Mouse (Mus musculus) heart, adult 2 months (tissue): ENCODE data around the gene Cyth4. TPM values are rescaled to one million over a fixed set of nuclear protein-coding genes. Genes with fewer than 3 reads are reported as not detected.
A peak's percentile ranks its signal among the peaks of the same experiment; 100 is the strongest.

Source experiments
- DNase-seq, 2 experiments: peaks; one replicate each; pipeline ENCODE4 v3.0.0; 2021
- H3K27ac ChIP-seq: fragments of 200-600 bp; 2 replicates; pipeline ENCODE4 v1.8.1; 2022
- H3K27me3 ChIP-seq: fragments of 200-500 bp; 2 replicates; pipeline ENCODE4 v1.6.1; 2012; ENCODE audit warnings: mild to moderate bottlenecking, low read length, inconsistent platforms, mixed read lengths; ENCODE audit not compliant: control insufficient read depth, insufficient read depth
- H3K36me3 ChIP-seq: fragments of 200-500 bp; 2 replicates; pipeline ENCODE4 v1.6.1; 2012; ENCODE audit warnings: low read length, inconsistent platforms; ENCODE audit not compliant: control insufficient read depth, insufficient read depth
- H3K4me1 ChIP-seq: fragments of 200-500 bp; 2 replicates; pipeline ENCODE4 v1.6.1; 2011; ENCODE audit warnings: low read length; ENCODE audit not compliant: control insufficient read depth, insufficient read depth
- H3K4me3 ChIP-seq: fragments of 200-600 bp; 2 replicates; pipeline ENCODE4 v1.8.1; 2022
- H3K79me2 ChIP-seq: fragments of 200-500 bp; replicated peaks from 2 replicates; pipeline ENCODE4 v1.6.1; 2012; ENCODE audit warnings: mild to moderate bottlenecking, inconsistent platforms, low read length, moderate library complexity, mixed read lengths; ENCODE audit not compliant: control insufficient read depth, insufficient read depth
- H3K9ac ChIP-seq: fragments of 200-500 bp; 2 replicates; pipeline ENCODE4 v1.6.1; 2012; ENCODE audit warnings: low read depth, mild to moderate bottlenecking, control low read depth, inconsistent platforms, low read length, mixed read lengths
- CTCF ChIP-seq: fragments of 200-600 bp; IDR thresholded peaks from 2 replicates; pipeline ENCODE4 v1.8.1; 2022; ENCODE audit warnings: antibody characterized with exemption, mild to moderate bottlenecking, moderate library complexity
- EP300 ChIP-seq: fragments of 200-500 bp; IDR thresholded peaks from 2 replicates; pipeline ENCODE4 v1.6.1; 2011; ENCODE audit warnings: low read depth, low read length, control low read depth; ENCODE audit not compliant: insufficient read depth
- POLR2A ChIP-seq: fragments of 200-500 bp; IDR thresholded peaks from 2 replicates; pipeline ENCODE4 v1.6.1; 2011; ENCODE audit warnings: mild to moderate bottlenecking, low read depth, low read length, control low read depth; ENCODE audit not compliant: insufficient read depth
- WGBS: fragments of 180-500 bp; shearing (Covaris S2); methylation state at CpG from one replicate; pipeline ENCODE4 v1.1.7; 2018; 5-methylcytosine and 5-hydroxymethylcytosine counted together
- intact Hi-C: fragments of 180-260 bp; cut with DNase I; formaldehyde crosslinking; loops from one replicate; pipeline ENCODE4 v1.15.1; 2025
- polyA plus RNA-seq: library from polyadenylated mRNA; depleted of rRNA; stranded (reverse); fragments of >200 nt; gene quantifications from 2 replicates; pipeline ENCODE4 v1.2.3, GENCODE M21; 2012
- total RNA-seq, 2 experiments: library from RNA; stranded (reverse); gene quantifications; 2 replicates each; pipeline ENCODE4 v1.2.3; 2021

Cyth4 gene
- total and polyA plus RNA-seq, 3 experiments = 6.1 to 12.8 (median 6.7) TPM

GRCm38 (mm10) chr15:78567608-78568120, 29.2 kb upstream of the Cyth4 start:
- Histone ChIP-seq H3K79me2 (no peaks in the 10 kb centered on the region), H3K27ac (no peak overlapping the region), H3K4me3 (no peak overlapping the region), H3K4me1 (no peaks in the 10 kb centered on the region), H3K27me3 (no peaks in the 10 kb centered on the region), H3K36me3 (no peaks in the 10 kb centered on the region), H3K9ac (no peak overlapping the region)
- DNase-seq = no peak
- intact Hi-C loops = no loop called here
- WGBS = 74% methylated on average over 9 of the region's 9 CpGs
- TF ChIP-seq POLR2A (no peak), CTCF (no peak), EP300 (no peak)

DNA sequence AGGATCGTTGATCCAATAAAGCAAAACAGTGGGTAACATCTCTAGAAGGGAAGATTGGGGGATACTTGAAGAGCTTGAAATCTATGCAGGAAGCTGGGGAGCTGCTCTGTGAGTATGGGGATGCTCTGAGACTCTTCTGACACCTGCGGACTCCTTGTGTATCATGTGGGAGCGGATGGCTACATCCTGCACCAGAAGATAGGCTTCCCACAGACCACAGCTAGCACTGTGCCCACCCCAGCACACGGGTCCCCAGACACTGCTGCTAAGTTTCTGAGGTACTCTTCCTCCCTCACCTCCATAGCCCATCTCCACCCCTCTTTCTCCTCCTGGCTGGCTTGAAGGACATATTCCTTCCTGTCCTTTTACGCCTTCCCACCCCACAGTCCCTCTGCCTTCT, 26.7 kb upstream of the Cyth4 start:
- TF ChIP-seq CTCF (no peak), EP300 (no peak), POLR2A (no peak)
- no peak overlapping the region for H3K9ac ChIP-seq
- DNase-seq = no peak
- WGBS = 98% methylated on average over 5 of the region's 5 CpGs
- H3K4me3 ChIP-seq = no peak overlapping the region
- no peak overlapping the region for H3K27ac ChIP-seq
- H3K36me3 ChIP-seq = no peaks in the 10 kb centered on the region
- no peaks in the 10 kb centered on the region for H3K4me1 ChIP-seq
- intact Hi-C loops = no loop called here
- H3K79me2 ChIP-seq = no peaks in the 10 kb centered on the region
- no peaks in the 10 kb centered on the region for H3K27me3 ChIP-seq

- H3K36me3 ChIP-seq = no peaks in the 10 kb centered on the region
- no peak overlapping the region for H3K4me3 ChIP-seq
- no peaks in the 10 kb centered on the region for H3K79me2 ChIP-seq
- H3K4me1 ChIP-seq = no peaks in the 10 kb centered on the region
- H3K27ac ChIP-seq = no peak overlapping the region
- intact Hi-C loops = no loop called here
- H3K27me3 ChIP-seq = no peaks in the 10 kb centered on the region
- peak; percentile 44 to 70 for DNase-seq
- 22% methylated on average over 16 of the region's 16 CpGs for WGBS
- H3K9ac ChIP-seq = no peak overlapping the region
- no peak for TF ChIP-seq POLR2A
- no peak for TF ChIP-seq EP300
- no peak for TF ChIP-seq CTCF
Measured at GRCm38 (mm10) chr15:78571554-78572269, 25.1 kb upstream of the Cyth4 start.

GRCm38 (mm10) chr15:78572270-78572600, 24.6 kb upstream of the Cyth4 start:
- Histone ChIP-seq H3K36me3 (no peaks in the 10 kb centered on the region), H3K27ac (no peak overlapping the region), H3K27me3 (no peaks in the 10 kb centered on the region), H3K4me3 (no peak overlapping the region), H3K79me2 (no peaks in the 10 kb centered on the region), H3K9ac (no peak overlapping the region), H3K4me1 (no peaks in the 10 kb centered on the region)
- DNase-seq = no peak
- TF ChIP-seq POLR2A (no peak), EP300 (no peak), CTCF (no peak)
- 81% methylated on average over 5 of the region's 5 CpGs for WGBS
- intact Hi-C loops = no loop called here

DNA sequence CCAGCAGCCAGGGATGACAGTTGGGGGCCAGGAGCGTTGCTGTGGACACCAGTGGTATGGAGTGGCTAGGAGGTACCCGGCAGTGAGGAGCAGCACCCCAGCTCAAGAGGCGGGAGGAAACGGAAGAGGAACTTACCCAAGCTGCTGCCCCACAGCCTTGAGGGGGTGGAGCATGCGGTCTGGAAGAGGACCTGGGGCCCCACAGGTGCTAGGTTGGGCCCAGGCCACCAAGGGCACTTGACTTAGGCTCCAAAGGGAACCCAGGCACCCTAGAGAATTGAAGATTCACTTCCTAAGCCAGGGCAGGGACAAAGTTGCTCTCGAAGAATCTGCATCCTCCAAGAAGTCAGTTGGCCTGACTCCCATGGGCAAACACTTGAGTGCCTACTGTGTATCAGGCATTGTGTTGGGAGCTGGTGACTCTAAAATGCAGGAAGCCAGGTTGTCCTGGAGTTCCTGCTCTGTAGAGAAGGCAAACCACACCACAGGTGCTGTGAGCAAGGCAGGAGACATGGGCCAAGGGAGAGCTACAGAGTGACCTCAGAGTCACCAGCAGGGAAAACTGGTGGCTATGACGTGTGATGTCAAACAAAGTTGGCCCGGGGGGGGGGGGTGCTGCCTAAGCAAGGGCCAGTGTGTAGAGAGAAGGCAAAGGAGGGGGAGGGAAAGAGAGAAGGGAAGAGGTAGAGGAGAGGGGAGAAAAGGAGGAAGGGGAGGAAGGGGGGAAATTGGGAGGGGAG, 24.0 kb upstream of the Cyth4 start, which contains the start of gene Rac2:
TSS of gene Rac2 (minus strand) at position 126 of the 740 bp plus-strand sequence.
- DNase-seq = peak; percentile 31 to 69
- no peak for TF ChIP-seq CTCF
- TF ChIP-seq EP300 = no peak
- TF ChIP-seq POLR2A = no peak

GRCm38 (mm10) chr15:78576284-78576810, 20.5 kb upstream of the Cyth4 start:
- no peaks in the 10 kb centered on the region for H3K36me3 ChIP-seq
- 69% methylated on average over 4 of the region's 4 CpGs for WGBS
- H3K4me3 ChIP-seq = no peak overlapping the region
- intact Hi-C loops = no loop called here
- no peaks in the 10 kb centered on the region for H3K27me3 ChIP-seq
- no peak for DNase-seq
- H3K4me1 ChIP-seq = peaks cover 5% of the 10 kb centered on the region
- no peak overlapping the region for H3K9ac ChIP-seq
- no peaks in the 10 kb centered on the region for H3K79me2 ChIP-seq
- TF ChIP-seq CTCF = no peak
- TF ChIP-seq EP300 = no peak
- no peak overlapping the region for H3K27ac ChIP-seq

More for the DNA sequence above, 24.0 kb upstream of the Cyth4 start, which contains the start of gene Rac2:
- Histone ChIP-seq H3K27ac (no peak within 1 kb of the TSS), H3K9ac (no peak within 1 kb of the TSS), H3K27me3 (no peaks in the 10 kb centered on the region), H3K4me1 (no peaks in the 10 kb centered on the region), H3K4me3 (no peak within 1 kb of the TSS), H3K79me2 (no peaks in the 10 kb centered on the region), H3K36me3 (no peaks in the 10 kb centered on the region)
- intact Hi-C loops = no loop called here
- WGBS = 66% methylated on average over 8 of the region's 8 CpGs
